Mouse (Mus musculus) layer of hippocampus, postnatal 36 days (tissue): ENCODE results near the gene Rrm2. TPM values are rescaled to one million over a fixed set of nuclear protein-coding genes. Genes with fewer than 3 reads are reported as not detected.
"Not testable (repeated sequence)": the region's sequence is repeated elsewhere in the genome, so short reads cannot be mapped to it uniquely, and the experiment has no call there.

Experiments used
- DNase-seq, 2 experiments: peaks; one replicate each; pipeline ENCODE4 v3.0.0; 2022
- total RNA-seq, 2 experiments: library from RNA; stranded (reverse); gene quantifications; 2 replicates each; pipeline ENCODE4 v1.2.3; 2021

Gene Rrm2
- 1 to 10 TPM; 2.5 to 3.1 TPM for total RNA-seq

DNA sequence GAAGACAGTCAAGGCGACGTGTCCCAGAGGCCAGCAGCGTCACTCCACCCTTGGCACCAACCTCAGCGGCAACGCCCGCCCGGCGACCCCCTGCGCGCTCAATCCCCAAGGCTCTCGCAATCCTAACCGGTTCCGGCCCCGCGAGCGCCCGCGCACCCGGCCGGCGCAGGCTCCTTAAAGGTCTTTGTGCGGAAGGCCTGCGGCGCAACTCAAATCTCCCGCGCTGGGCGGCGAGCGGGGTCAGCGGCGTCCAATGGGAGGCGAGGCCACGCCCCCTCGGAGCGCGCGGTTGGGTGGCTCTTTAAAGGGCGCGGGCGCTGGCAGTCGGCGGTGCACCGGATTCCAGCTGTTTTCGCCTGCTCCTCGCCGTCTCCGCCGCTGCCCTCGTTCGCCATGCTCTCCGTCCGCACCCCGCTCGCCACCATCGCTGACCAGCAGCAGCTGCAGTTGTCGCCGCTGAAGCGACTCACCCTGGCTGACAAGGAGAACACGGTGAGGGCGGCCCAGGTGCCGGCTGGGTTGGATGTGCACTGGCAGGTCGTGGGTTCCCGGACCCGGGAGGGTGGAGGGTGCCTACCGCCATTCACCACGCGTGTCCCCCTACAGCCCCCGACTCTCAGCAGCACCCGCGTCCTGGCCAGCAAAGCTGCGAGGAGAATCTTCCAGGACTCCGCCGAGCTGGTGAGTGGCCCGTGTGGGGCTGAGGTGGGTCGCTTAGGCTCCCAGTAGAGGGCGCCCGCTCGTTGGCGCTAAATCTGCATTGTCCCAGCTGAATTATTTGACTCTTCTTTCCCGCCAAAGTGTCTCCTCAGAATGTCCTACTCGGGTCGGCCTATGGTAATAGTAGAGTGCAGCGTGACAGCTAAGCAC, at the start of gene Rrm2:
Gene Rrm2 (plus strand): TSS at position 288 of the 870 bp plus-strand sequence.
- peak; percentile 88 to 92 for DNase-seq

GRCm38 (mm10) chr12:24658998-24659397, 49.0 kb upstream of the Rrm2 start:
- DNase-seq, result no peak

GRCm38 (mm10) chr12:24659923-24660322, 48.1 kb upstream of the Rrm2 start:
- DNase-seq, result no peak

- DNase-seq, result no peak
Observed at GRCm38 (mm10) chr12:24661100-24661499, 46.9 kb upstream of the Rrm2 start.

- DNase-seq, result no peak
Observed at GRCm38 (mm10) chr12:24662131-24662530, 45.9 kb upstream of the Rrm2 start.

DNA sequence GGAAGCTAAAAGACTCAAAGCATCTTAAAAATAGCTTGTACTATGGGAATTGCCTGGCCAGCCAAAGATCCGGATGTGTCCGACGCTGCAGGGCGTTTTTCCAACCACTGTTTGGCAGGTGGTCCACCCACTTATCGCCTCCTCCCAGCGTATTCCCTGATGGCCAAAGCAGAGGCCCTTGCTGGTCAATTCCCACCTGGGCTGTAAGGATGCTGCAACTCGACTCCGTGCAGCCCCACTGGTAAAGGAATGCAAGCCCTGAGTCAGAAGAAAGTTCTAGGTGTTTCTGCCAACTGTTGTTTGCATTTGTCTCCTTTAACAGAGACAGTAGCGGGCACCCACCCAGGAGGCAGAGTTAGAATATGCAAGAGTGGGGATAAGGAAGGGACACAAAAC, 27.9 kb upstream of the Rrm2 start:
- peak; percentile 26 to 35 for DNase-seq

DNA sequence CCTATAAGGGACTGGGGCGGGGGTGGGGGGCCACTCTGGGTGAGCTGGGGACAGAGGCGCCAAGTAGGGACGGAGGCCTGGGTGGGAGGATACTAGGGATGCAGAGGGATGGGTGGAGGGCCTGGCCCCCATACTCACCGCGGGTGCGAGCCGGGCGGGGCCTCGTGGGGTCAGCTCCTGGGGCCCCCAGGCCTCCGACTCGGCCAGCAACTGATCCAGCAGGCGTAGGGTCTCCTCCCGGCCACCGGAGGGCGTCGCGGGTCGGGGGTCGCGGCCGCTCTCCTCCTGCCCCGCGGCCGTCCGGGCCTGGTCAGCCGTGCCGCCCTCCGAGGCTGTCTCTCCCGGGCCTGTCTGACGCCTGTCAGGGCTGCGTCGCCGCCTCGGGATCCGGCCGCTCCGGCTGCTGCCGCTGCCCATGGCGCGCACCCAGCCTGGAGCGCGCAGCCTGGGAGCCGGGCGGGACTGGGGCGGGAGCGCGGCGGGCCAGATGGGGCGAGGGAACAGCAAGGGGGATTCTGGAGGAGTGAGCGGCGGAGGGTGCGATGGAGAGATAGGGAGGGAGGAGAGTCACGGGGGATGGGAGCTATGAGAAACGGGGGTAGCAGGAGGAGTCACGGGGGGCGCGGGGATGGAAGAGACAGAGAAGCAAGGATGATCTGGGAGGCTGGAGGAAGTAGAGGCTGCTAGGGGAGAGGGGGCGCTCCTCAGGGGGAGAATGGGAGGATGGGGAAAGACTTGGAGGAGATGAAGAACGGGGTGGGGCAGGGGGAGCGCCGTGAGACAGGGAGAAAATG, 27.4 kb upstream of the Rrm2 start:
- peak; percentile 52 to 53 for DNase-seq

GRCm38 (mm10) chr12:24681286-24682023, 26.6 kb upstream of the Rrm2 start, which contains the start of gene Cys1:
Cys1 (minus strand) TSS chr12:24681813.
- DNase-seq, result no peak

GRCm38 (mm10) chr12:24682563-24682962, 25.5 kb upstream of the Rrm2 start:
- DNase-seq, result peak; percentile 23 to 34

GRCm38 (mm10) chr12:24683461-24683860, 24.6 kb upstream of the Rrm2 start:
- DNase-seq, result no peak

DNA sequence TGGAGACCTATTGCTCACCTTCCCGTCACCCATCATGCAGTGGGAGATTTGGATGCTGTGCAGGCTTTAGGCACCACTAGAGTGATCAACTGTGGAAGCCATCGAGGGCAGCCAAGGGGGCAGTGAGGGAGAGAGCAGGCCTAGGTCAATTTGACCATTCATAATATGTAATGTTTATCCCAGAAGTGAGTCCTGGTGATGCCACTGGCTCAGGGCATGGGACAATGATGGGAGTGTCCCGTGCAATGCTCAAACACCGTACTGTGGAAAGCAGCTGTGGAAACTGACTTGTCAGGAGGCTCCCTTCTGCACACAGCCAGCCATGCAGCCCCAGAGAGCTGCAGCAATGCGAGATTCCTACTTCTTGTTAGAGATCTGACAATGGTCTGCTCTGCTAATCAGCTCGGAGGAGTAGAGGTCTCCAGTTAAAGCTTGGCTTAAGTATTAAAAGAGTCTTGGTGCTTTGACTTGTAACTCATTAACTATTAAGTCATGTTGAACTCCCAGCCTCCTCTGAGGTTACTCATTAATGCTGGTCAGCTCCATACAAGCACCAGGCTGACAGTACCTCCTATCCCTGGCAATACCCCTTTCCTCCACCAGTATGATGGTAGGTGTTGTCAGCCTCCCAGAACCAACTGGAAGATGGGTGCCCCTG, 21.9 kb upstream of the Rrm2 start:
- DNase-seq, result no peak

- DNase-seq, result no peak
Observed at GRCm38 (mm10) chr12:24686696-24687346, 21.2 kb upstream of the Rrm2 start.

DNA sequence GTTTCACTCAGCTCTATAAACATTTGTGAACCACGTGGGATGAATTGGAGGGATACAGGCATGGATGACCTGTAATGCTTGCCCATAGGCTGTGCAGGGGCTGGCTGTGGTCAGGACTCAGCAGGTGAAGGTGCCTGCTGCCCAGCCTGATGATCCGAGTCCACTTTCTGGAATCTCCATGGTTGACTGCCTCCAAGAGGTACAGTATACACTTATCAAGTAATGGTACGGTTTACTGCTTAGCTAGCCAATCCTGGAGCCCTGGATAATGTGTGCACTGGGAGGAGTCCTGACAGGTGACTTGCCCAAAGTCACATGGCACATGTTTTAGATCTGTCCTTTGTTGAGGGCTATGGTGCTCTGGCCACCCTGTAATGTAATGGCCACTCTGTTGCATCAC, 17.7 kb upstream of the Rrm2 start:
- DNase-seq, result no peak

DNA sequence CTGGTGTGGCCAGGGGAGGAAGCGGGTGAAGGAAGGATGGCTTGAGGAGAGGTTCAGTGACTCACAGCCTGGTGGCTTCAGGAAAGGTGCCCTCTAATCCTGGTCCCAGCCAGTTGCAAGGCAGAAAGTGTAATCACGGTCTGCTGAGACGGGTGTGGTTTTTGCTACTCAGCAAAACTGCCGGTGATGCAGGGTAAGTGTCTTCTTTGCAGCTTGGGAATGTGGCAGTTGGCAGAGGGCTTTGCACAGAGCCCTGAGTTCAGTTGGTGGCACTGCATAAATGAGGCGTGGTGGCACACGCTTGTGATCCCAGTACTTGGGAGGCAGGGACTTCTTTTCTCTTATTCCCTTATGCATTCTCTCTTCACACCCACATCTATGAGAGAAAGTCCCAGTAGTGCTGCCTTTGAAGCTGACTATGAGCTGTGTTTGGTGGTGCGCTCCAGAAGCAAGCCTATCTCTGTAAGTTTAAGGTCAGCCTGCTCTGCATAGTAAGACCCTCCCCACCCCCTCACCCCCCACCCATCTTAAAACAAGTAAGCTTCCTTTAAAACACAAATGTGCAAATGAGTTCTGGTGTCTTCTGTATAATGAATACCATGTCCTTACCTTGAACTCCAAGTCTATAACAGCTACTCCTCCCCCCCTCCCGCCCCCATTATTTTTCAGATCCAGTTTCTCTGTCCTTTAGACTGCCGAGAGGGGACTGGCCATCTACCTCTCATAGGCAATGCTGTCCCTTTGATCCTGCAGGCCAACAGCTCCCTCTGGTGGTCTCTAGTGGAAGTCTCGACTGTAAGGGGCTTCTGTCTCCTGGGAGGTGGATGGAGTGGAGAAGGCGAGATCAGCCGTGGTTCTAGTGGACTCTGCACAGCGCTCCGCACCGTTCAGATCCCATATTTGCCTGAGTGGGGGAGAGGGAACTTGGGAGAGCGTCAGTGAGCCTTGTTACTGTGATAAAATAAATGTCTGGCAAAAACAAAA, 11.2 kb upstream of the Rrm2 start:
- peak; percentile 84 to 86 for DNase-seq

GRCm38 (mm10) chr12:24697484-24698204, 10.4 kb upstream of the Rrm2 start:
- DNase-seq, result no peak

DNA sequence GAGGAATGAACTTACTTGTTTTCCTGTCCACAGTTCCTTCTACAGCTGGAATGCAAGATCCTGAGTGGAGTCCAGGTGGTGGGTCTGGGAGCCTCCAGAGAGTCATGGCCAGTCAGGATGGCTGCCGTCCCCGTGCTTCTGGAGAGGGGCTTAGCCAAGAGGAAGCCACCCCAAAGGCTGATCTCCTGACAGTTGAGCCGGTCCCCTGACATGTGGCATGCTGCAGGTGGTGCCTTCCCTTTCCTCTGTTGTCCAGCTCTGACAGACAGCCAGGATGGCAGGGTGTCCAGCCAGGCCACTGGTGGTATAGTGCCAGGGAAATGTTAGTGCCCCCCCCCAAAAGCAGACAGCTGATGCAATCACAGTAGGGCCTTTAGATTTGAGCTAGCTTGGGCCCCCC, 9.5 kb upstream of the Rrm2 start:
- no peak for DNase-seq

- DNase-seq, result no peak
Observed at GRCm38 (mm10) chr12:24699578-24699977, 8.5 kb upstream of the Rrm2 start.

GRCm38 (mm10) chr12:24701621-24702020, 6.4 kb upstream of the Rrm2 start:
- not testable (repeated sequence) for DNase-seq

- DNase-seq, result no peak
Observed at GRCm38 (mm10) chr12:24703013-24703412, 5.0 kb upstream of the Rrm2 start.
